Mouse (Mus musculus) midbrain, embryonic 16.5 days (tissue): ENCODE data around the gene Prdm1. TPM values are rescaled to one million over a fixed set of nuclear protein-coding genes. Genes with fewer than 3 reads are reported as not detected.

ENCODE experiments used
- ATAC-seq: fragments of 200-750 bp; cut with Nextera tagmentation; 2 replicates; pipeline ENCODE4 v1.8.0; 2017; ENCODE audit warnings: moderate TSS enrichment
- H3K27ac ChIP-seq: fragments of 300-500 bp; sonication (generic); 2 replicates; pipeline ENCODE4 v1.5.1; 2014; ENCODE audit warnings: mild to moderate bottlenecking, low read length, mixed read lengths
- H3K27me3 ChIP-seq: fragments of 300-500 bp; sonication (generic); 2 replicates; pipeline ENCODE4 v1.6.1; 2014; ENCODE audit warnings: low read depth, low read length, mixed read lengths; ENCODE audit not compliant: control insufficient read depth, insufficient read depth
- H3K36me3 ChIP-seq: fragments of 300-500 bp; sonication (generic); 2 replicates; pipeline ENCODE4 v1.6.1; 2014; ENCODE audit warnings: mild to moderate bottlenecking, low read length, moderate library complexity, mixed read lengths; ENCODE audit not compliant: control insufficient read depth, insufficient read depth
- H3K4me1 ChIP-seq: fragments of 300-500 bp; sonication (generic); 2 replicates; pipeline ENCODE4 v1.6.1; 2014; ENCODE audit warnings: mild to moderate bottlenecking, low read length, mixed read lengths; ENCODE audit not compliant: control insufficient read depth, insufficient read depth
- H3K4me2 ChIP-seq: fragments of 300-500 bp; sonication (generic); 2 replicates; pipeline ENCODE4 v1.6.1; 2014; ENCODE audit warnings: mild to moderate bottlenecking, low read length, mixed read lengths
- H3K4me3 ChIP-seq: fragments of 300-500 bp; sonication (generic); 2 replicates; pipeline ENCODE4 v1.5.1; 2014; ENCODE audit warnings: low read depth, mild to moderate bottlenecking, low read length, moderate library complexity, mixed read lengths
- H3K9ac ChIP-seq: fragments of 300-500 bp; sonication (generic); 2 replicates; pipeline ENCODE4 v1.6.1; 2014; ENCODE audit warnings: low read depth, low read length, mixed read lengths
- H3K9me3 ChIP-seq: fragments of 300-500 bp; sonication (generic); replicated peaks from 2 replicates; pipeline ENCODE4 v1.6.1; 2014; ENCODE audit warnings: mild to moderate bottlenecking, low read length, mixed read lengths; ENCODE audit not compliant: control insufficient read depth, poor library complexity, severe bottlenecking
- WGBS: fragments of 180-500 bp; shearing (Covaris S2); extraction: QIAGEN DNeasy Blood & Tissue Kit; methylation state at CpG from one replicate; pipeline ENCODE4 v1.1.7; 2014; 5-methylcytosine and 5-hydroxymethylcytosine counted together
- polyA plus RNA-seq: library from polyadenylated mRNA; unstranded; fragments of >200 nt; fragmentation: Nextera tagmentation; extraction: Ambion mirVana; gene quantifications from 2 replicates; pipeline ENCODE4 v1.2.1, GENCODE M21; 2015

Gene Prdm1
- polyA plus RNA-seq, 1 experiment from 2014 or later = 0.50 TPM

- Histone ChIP-seq H3K9ac (no peak overlapping the region), H3K4me2 (no peak overlapping the region), H3K4me3 (no peak overlapping the region), H3K4me1 (no peaks in the 10 kb centered on the region), H3K36me3 (no peaks in the 10 kb centered on the region), H3K9me3 (no peaks in the 10 kb centered on the region), H3K27me3 (no peaks in the 10 kb centered on the region), H3K27ac (no peak overlapping the region)
- ATAC-seq = no peak
- 63% methylated on average over 13 of the region's 13 CpGs for WGBS
Observed at GRCm38 (mm10) chr10:44502891-44503290, 25.4 kb downstream of the Prdm1 start.

- no peak overlapping the region for H3K4me2 ChIP-seq
- ATAC-seq = no peak
- H3K9me3 ChIP-seq = no peaks in the 10 kb centered on the region
- no peaks in the 10 kb centered on the region for H3K4me1 ChIP-seq
- no peaks in the 10 kb centered on the region for H3K27me3 ChIP-seq
- H3K9ac ChIP-seq = no peak overlapping the region
- no peaks in the 10 kb centered on the region for H3K36me3 ChIP-seq
- 88% methylated on average over 15 of the region's 15 CpGs for WGBS
- H3K27ac ChIP-seq = no peak overlapping the region
- no peak overlapping the region for H3K4me3 ChIP-seq
Observed at GRCm38 (mm10) chr10:44499897-44500519, 28.3 kb downstream of the Prdm1 start.

- no peaks in the 10 kb centered on the region for H3K4me1 ChIP-seq
- no peak overlapping the region for H3K27ac ChIP-seq
- ATAC-seq = no peak
- H3K4me2 ChIP-seq = no peak overlapping the region
- H3K9ac ChIP-seq = no peak overlapping the region
- H3K27me3 ChIP-seq = no peaks in the 10 kb centered on the region
- WGBS = 81% methylated on average over 15 of the region's 15 CpGs
- no peaks in the 10 kb centered on the region for H3K9me3 ChIP-seq
- H3K4me3 ChIP-seq = no peak overlapping the region
- H3K36me3 ChIP-seq = no peaks in the 10 kb centered on the region
Observed at GRCm38 (mm10) chr10:44493818-44494492, 34.3 kb downstream of the Prdm1 start.

- no peaks in the 10 kb centered on the region for H3K4me1 ChIP-seq
- no peak overlapping the region for H3K9ac ChIP-seq
- no peaks in the 10 kb centered on the region for H3K36me3 ChIP-seq
- no peak overlapping the region for H3K27ac ChIP-seq
- H3K4me3 ChIP-seq = no peak overlapping the region
- no peaks in the 10 kb centered on the region for H3K9me3 ChIP-seq
- 68% methylated on average over 8 of the region's 8 CpGs for WGBS
- H3K4me2 ChIP-seq = no peak overlapping the region
- ATAC-seq = peak; percentile 48; the same call in 1 of the 2 replicates
- H3K27me3 ChIP-seq = no peaks in the 10 kb centered on the region
Observed at GRCm38 (mm10) chr10:44492815-44493525, 35.3 kb downstream of the Prdm1 start.

GRCm38 (mm10) chr10:44490899-44491422 lies 37.3 kb downstream of the Prdm1 start:
- WGBS = 80% methylated on average over 5 of the region's 5 CpGs
- ATAC-seq = no peak

GRCm38 (mm10) chr10:44487132-44487531 lies 41.2 kb downstream of the Prdm1 start:
- no peak overlapping the region for H3K4me2 ChIP-seq
- H3K4me1 ChIP-seq = no peaks in the 10 kb centered on the region
- H3K27me3 ChIP-seq = no peaks in the 10 kb centered on the region
- no peaks in the 10 kb centered on the region for H3K9me3 ChIP-seq
- WGBS = 95% methylated on average over 10 of the region's 11 CpGs
- no peak overlapping the region for H3K4me3 ChIP-seq
- no peaks in the 10 kb centered on the region for H3K36me3 ChIP-seq
- H3K27ac ChIP-seq = no peak overlapping the region
- no peak overlapping the region for H3K9ac ChIP-seq
- no peak for ATAC-seq

More at GRCm38 (mm10) chr10:44490899-44491422, 37.3 kb downstream of the Prdm1 start:
- H3K27ac ChIP-seq = no peak overlapping the region
- H3K4me2 ChIP-seq = no peak overlapping the region
- H3K9ac ChIP-seq = no peak overlapping the region
- no peaks in the 10 kb centered on the region for H3K36me3 ChIP-seq
- H3K4me1 ChIP-seq = no peaks in the 10 kb centered on the region
- no peaks in the 10 kb centered on the region for H3K27me3 ChIP-seq
- no peak overlapping the region for H3K4me3 ChIP-seq
- no peaks in the 10 kb centered on the region for H3K9me3 ChIP-seq

GRCm38 (mm10) chr10:44484077-44484476 lies 44.2 kb downstream of the Prdm1 start:
- Histone ChIP-seq H3K4me3 (no peak overlapping the region), H3K4me1 (no peaks in the 10 kb centered on the region), H3K27ac (no peak overlapping the region), H3K9ac (no peak overlapping the region), H3K4me2 (no peak overlapping the region), H3K36me3 (no peaks in the 10 kb centered on the region), H3K27me3 (peaks cover 2% of the 10 kb centered on the region; the same call in 1 of the 2 replicates), H3K9me3 (no peaks in the 10 kb centered on the region)
- WGBS = 83% methylated on average over 5 of the region's 5 CpGs
- no peak for ATAC-seq

- Histone ChIP-seq H3K4me1 (no peaks in the 10 kb centered on the region), H3K9me3 (no peaks in the 10 kb centered on the region), H3K9ac (no peak overlapping the region), H3K27ac (no peak overlapping the region), H3K4me3 (no peak overlapping the region), H3K27me3 (peaks cover 2% of the 10 kb centered on the region; the same call in 1 of the 2 replicates), H3K4me2 (no peak overlapping the region), H3K36me3 (no peaks in the 10 kb centered on the region)
- ATAC-seq = no peak
- 81% methylated on average over 6 of the region's 6 CpGs for WGBS
Observed at GRCm38 (mm10) chr10:44483116-44483515, 45.2 kb downstream of the Prdm1 start.

GRCm38 (mm10) chr10:44481379-44481778 lies 46.9 kb downstream of the Prdm1 start:
- no peaks in the 10 kb centered on the region for H3K36me3 ChIP-seq
- no peak overlapping the region for H3K9ac ChIP-seq
- H3K9me3 ChIP-seq = no peaks in the 10 kb centered on the region
- H3K4me2 ChIP-seq = no peak overlapping the region
- 77% methylated on average over 5 of the region's 5 CpGs for WGBS
- no peak for ATAC-seq
- H3K27me3 ChIP-seq = peaks cover 2% of the 10 kb centered on the region; the same call in 1 of the 2 replicates
- no peak overlapping the region for H3K27ac ChIP-seq
- H3K4me3 ChIP-seq = no peak overlapping the region
- no peaks in the 10 kb centered on the region for H3K4me1 ChIP-seq
